In genomic region chr9:56618660-56619059, GRCm38 (mm10) we compare ENCODE assay signal across 24 mouse cellular contexts.
"Had no signal": no experiment of that assay in that cellular context is flagged by ENCODE, and none has a peak within 500 bp of the region (broad histone marks: within the 10 kb centered on the region; RNA-seq: fewer than 3 reads in every experiment).

No protein-coding gene starts in this region.

- H3K9me3 ChIP-seq: heart, embryonic 10.5 days; heart, embryonic 12.5 days; hindbrain, embryonic 10.5 days; hindbrain, embryonic 12.5 days; intestine, embryonic 15.5 days; limb, embryonic 10.5 days; limb, embryonic 12.5 days had no signal

- H3K4me2 ChIP-seq: heart, embryonic 12.5 days; hindbrain, embryonic 12.5 days; hindbrain, embryonic 14.5 days; intestine, embryonic 15.5 days; limb, embryonic 12.5 days had no signal

- H3K9ac ChIP-seq: heart, embryonic 12.5 days; hindbrain, embryonic 12.5 days; hindbrain, embryonic 14.5 days; intestine, embryonic 15.5 days; limb, embryonic 12.5 days had no signal

- ATAC-seq: hindbrain, embryonic 16.5 days; inflammation-experienced regulatory T-cells, adult 6 months; intestine, embryonic 15.5 days; intestine, postnatal 0 days had no signal

- H3K4me1 ChIP-seq: intestine, embryonic 15.5 days had no signal

- H3K36me3 ChIP-seq: heart, embryonic 10.5 days; heart, embryonic 12.5 days; intestine, embryonic 15.5 days; limb, embryonic 10.5 days had no signal

- H3K27ac ChIP-seq: gastrocnemius, adult 2 months; heart, embryonic 10.5 days; hindbrain, embryonic 10.5 days; hindbrain, embryonic 12.5 days; hindbrain, embryonic 14.5 days; intestine, embryonic 15.5 days; layer of hippocampus, adult 2 months; left cerebral cortex, adult 2 months; limb, embryonic 10.5 days; limb, embryonic 12.5 days had no signal

- DNase-seq: gastrocnemius, adult 2 months; gastrocnemius, postnatal 10 days; gastrocnemius, postnatal 25 days; heart, adult 18-20 months; heart, postnatal 10 days; heart, postnatal 4 days; kidney, adult 18-20 months; kidney, adult 8-10 months; kidney, postnatal 10 days; kidney, postnatal 25 days; kidney, postnatal 4 days had no signal

- H3K4me3 ChIP-seq: gastrocnemius, adult 2 months; heart, embryonic 10.5 days; heart, embryonic 12.5 days; hindbrain, embryonic 10.5 days; hindbrain, embryonic 12.5 days; intestine, embryonic 15.5 days; layer of hippocampus, adult 2 months; left cerebral cortex, adult 2 months; limb, embryonic 10.5 days; limb, embryonic 12.5 days had no signal
